Mouse (Mus musculus): ENCODE results near the gene Alg9. TPM values are rescaled to one million over a fixed set of nuclear protein-coding genes. Genes with fewer than 3 reads are reported as not detected.
A peak's percentile ranks its signal among the peaks of the same experiment; 100 is the strongest.

Gene Alg9
- polyA plus RNA-seq (2014; fragmentation: Nextera tagmentation; extraction: Ambion mirVana) = 34.2 and 37.3 TPM in 2 replicates

DNA sequence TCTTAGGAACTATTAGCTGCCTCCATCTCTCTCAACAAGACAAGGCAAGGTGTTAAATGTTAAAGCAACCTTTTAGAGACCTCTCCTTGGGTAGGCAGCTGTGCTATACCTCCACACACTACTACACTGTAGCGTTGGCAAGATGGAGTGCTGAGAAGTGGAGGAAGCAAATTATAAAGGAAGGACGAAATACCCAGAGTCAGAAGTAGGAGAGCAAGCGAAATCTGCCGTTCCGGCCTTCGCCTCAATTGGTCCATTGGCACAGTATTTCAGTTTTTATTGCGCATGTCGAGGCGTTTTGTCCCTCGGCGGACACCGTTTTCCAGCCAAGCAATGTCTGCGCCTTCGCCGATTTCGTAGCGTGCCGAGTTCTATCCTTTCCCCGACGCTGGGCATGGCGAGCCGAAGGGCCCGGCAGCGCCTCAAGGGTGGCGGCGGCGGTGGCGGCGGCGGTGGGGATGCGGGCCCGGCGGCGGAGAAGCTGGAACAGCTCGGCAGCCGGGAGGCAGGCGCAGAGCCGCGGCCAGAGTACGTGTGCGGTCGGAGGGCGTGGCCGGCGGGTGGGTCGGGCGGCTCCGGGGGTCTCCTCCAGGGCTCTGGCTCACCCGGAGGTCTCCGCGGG is at the start of gene Alg9, which contains the start of gene 1110032A03Rik:
Gene Alg9 (plus strand): TSS at position 29 of the 622 bp plus-strand sequence.
Gene 1110032A03Rik (minus strand): TSS at position 530 of the 622 bp plus-strand sequence.
- under 1% methylated on average over 48 of the region's 51 CpGs for whole genome bisulfite sequencing (ENCODE audit: insufficient replicate concordance)
- Histone ChIP-seq H3K36me3 (ENCODE audit: control insufficient read depth, insufficient read depth, low read length) (peaks cover 4% of the 10 kb centered on the region; the same call in 1 of the 2 replicates), H3K27ac (ENCODE audit: low read depth, low read length) (peak within 1 kb of the TSS; percentile 65), H3K9me3 (replicated peaks; ENCODE audit: control insufficient read depth, low read length) (no peaks in the 10 kb centered on the region), H3K4me3 (ENCODE audit: low read depth, low read length) (peak within 1 kb of the TSS; percentile 84), H3K27me3 (ENCODE audit: control insufficient read depth, insufficient read depth, low read length) (no peaks in the 10 kb centered on the region), H3K9ac (ENCODE audit: low read depth, low read length) (peak within 1 kb of the TSS; percentile 90), H3K4me2 (peak within 1 kb of the TSS; percentile 79), H3K4me1 (ENCODE audit: control insufficient read depth, insufficient read depth, low read length) (no peaks in the 10 kb centered on the region)
- ATAC-seq (replicated peaks; ENCODE audit: insufficient number of reproducible peaks, low FRiP score, low TSS enrichment) = peak; percentile 63

DNA sequence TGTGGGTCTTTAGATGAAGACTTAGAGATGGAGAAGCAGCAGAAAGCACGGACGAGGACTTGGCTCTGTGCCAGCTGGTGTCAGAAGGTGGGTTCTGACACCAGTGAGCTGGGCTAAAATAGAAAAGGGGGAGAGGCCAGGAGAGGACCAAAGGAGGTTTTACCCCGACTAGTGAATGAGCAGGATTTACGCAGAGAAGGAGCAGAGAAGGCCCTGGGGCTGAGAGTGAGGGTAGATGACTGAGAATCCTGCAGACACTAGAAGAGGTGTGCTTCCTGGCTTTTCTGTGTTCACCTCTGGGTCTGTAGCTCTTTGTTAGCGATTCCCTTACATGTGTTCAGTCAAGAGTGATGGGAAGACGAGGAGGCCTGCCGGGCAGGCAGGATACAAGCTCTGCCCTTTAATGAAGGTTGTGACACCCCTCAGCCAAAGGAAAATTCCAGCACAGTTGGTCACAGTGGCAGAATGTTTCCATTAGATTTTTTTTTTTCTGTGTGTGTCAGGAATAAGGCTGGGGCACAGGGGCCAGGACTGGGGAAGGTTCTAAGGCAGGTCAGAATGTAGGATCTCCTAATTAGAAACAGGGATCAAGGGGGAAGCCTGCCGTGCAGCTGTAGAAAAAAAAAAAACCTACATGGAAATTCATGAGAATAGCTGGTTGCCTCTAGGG is 48.8 kb upstream of the Alg9 start:
- Histone ChIP-seq H3K4me1 (ENCODE audit: control insufficient read depth, insufficient read depth, low read length) (peaks cover 22% of the 10 kb centered on the region), H3K36me3 (ENCODE audit: control insufficient read depth, insufficient read depth, low read length) (no peaks in the 10 kb centered on the region), H3K4me2 (peak overlapping the region; percentile 96), H3K9me3 (replicated peaks; ENCODE audit: control insufficient read depth, low read length) (no peaks in the 10 kb centered on the region), H3K27me3 (ENCODE audit: control insufficient read depth, insufficient read depth, low read length) (no peaks in the 10 kb centered on the region), H3K9ac (ENCODE audit: low read depth, low read length) (no peak overlapping the region), H3K27ac (ENCODE audit: low read depth, low read length) (0 out of 2 replicates have a peak overlapping the region, but pooled peaks have one; percentile 4), H3K4me3 (ENCODE audit: low read depth, low read length) (no peak overlapping the region)
- no peak for ATAC-seq (replicated peaks; ENCODE audit: insufficient number of reproducible peaks, low FRiP score, low TSS enrichment)
- WGBS (ENCODE audit: insufficient replicate concordance) = 47% methylated on average over 8 of the region's 8 CpGs

DNA sequence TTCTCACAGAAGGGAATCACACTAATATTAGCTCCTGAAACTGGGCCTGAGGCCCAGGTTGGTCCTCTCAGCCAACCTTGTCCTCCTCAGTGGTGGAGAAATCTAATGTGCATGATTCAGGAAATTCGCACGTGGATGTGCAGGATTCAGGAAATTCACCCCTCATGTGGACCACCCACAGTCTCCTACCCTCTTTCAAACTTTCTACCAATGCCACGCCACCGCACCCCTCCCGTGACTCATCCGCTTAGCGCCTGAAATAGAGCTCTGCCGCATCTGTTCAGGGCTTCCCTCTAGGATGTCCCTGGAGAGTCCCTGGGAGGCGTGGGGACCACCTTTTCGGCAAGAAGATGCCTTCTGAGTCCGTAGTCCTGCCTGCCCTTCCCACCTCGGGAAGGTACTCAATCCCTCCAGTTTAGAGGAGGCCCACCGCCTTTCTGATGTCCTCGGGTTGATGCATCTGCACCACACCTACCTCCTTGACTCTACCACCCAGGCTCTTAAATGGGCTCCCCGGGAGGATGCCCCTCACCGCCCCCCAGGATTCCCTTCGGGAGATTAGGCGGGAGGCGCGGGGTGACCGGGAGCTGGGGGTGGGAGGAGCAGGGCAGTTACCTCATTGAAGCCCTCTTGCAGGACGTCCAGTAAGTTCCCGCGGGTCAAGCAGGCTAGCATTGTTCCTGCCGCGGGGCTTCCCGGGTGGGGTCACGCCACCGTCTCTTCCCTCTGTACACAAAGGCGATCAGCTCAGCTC is 47.5 kb upstream of the Alg9 start:
- H3K4me2 ChIP-seq = peak overlapping the region; percentile 96
- H3K27ac ChIP-seq (ENCODE audit: low read depth, low read length) = peak overlapping the region; percentile 59
- H3K9ac ChIP-seq (ENCODE audit: low read depth, low read length) = peak overlapping the region; percentile 72
- no peaks in the 10 kb centered on the region for H3K36me3 ChIP-seq (ENCODE audit: control insufficient read depth, insufficient read depth, low read length)
- no peaks in the 10 kb centered on the region for H3K27me3 ChIP-seq (ENCODE audit: control insufficient read depth, insufficient read depth, low read length)
- peak; percentile 11; the same call in 1 of the 2 replicates for ATAC-seq (replicated peaks; ENCODE audit: insufficient number of reproducible peaks, low FRiP score, low TSS enrichment)
- H3K4me3 ChIP-seq (ENCODE audit: low read depth, low read length) = peak overlapping the region; percentile 69
- peaks cover 22% of the 10 kb centered on the region for H3K4me1 ChIP-seq (ENCODE audit: control insufficient read depth, insufficient read depth, low read length)
- H3K9me3 ChIP-seq (replicated peaks; ENCODE audit: control insufficient read depth, low read length) = no peaks in the 10 kb centered on the region
- 5% methylated on average over 30 of the region's 30 CpGs for WGBS (ENCODE audit: insufficient replicate concordance)

- no peaks in the 10 kb centered on the region for H3K36me3 ChIP-seq (ENCODE audit: control insufficient read depth, insufficient read depth, low read length)
- peak; percentile 81 for ATAC-seq (replicated peaks; ENCODE audit: insufficient number of reproducible peaks, low FRiP score, low TSS enrichment)
- no peaks in the 10 kb centered on the region for H3K9me3 ChIP-seq (replicated peaks; ENCODE audit: control insufficient read depth, low read length)
- under 1% methylated on average over 45 of the region's 45 CpGs for WGBS (ENCODE audit: insufficient replicate concordance)
- peak overlapping the region; percentile 69 for H3K4me3 ChIP-seq (ENCODE audit: low read depth, low read length)
- peak overlapping the region; percentile 96 for H3K4me2 ChIP-seq
- peaks cover 16% of the 10 kb centered on the region for H3K4me1 ChIP-seq (ENCODE audit: control insufficient read depth, insufficient read depth, low read length)
- peak overlapping the region; percentile 72 for H3K9ac ChIP-seq (ENCODE audit: low read depth, low read length)
- H3K27ac ChIP-seq (ENCODE audit: low read depth, low read length) = no peak overlapping the region
- no peaks in the 10 kb centered on the region for H3K27me3 ChIP-seq (ENCODE audit: control insufficient read depth, insufficient read depth, low read length)
Measured at GRCm38 (mm10) chr9:50727925-50728651, 46.7 kb upstream of the Alg9 start.

- no peak overlapping the region for H3K4me2 ChIP-seq
- H3K4me1 ChIP-seq (ENCODE audit: control insufficient read depth, insufficient read depth, low read length) = peaks cover 9% of the 10 kb centered on the region
- no peak overlapping the region for H3K4me3 ChIP-seq (ENCODE audit: low read depth, low read length)
- H3K27ac ChIP-seq (ENCODE audit: low read depth, low read length) = no peak overlapping the region
- H3K36me3 ChIP-seq (ENCODE audit: control insufficient read depth, insufficient read depth, low read length) = no peaks in the 10 kb centered on the region
- H3K27me3 ChIP-seq (ENCODE audit: control insufficient read depth, insufficient read depth, low read length) = no peaks in the 10 kb centered on the region
- no peaks in the 10 kb centered on the region for H3K9me3 ChIP-seq (replicated peaks; ENCODE audit: control insufficient read depth, low read length)
- no peak for ATAC-seq (replicated peaks; ENCODE audit: insufficient number of reproducible peaks, low FRiP score, low TSS enrichment)
- no peak overlapping the region for H3K9ac ChIP-seq (ENCODE audit: low read depth, low read length)
- 32% methylated on average over 4 of the region's 4 CpGs for WGBS (ENCODE audit: insufficient replicate concordance)
Measured at GRCm38 (mm10) chr9:50729600-50729999, 45.2 kb upstream of the Alg9 start.

GRCm38 (mm10) chr9:50732560-50732959 is 42.3 kb upstream of the Alg9 start:
- Histone ChIP-seq H3K4me2 (no peak overlapping the region), H3K9me3 (replicated peaks; ENCODE audit: control insufficient read depth, low read length) (no peaks in the 10 kb centered on the region), H3K9ac (ENCODE audit: low read depth, low read length) (no peak overlapping the region; the same call in 1 of the 2 replicates), H3K4me1 (ENCODE audit: control insufficient read depth, insufficient read depth, low read length) (peaks cover under 1% of the 10 kb centered on the region; the same call in 1 of the 2 replicates), H3K36me3 (ENCODE audit: control insufficient read depth, insufficient read depth, low read length) (no peaks in the 10 kb centered on the region), H3K4me3 (ENCODE audit: low read depth, low read length) (no peak overlapping the region), H3K27ac (ENCODE audit: low read depth, low read length) (no peak overlapping the region), H3K27me3 (ENCODE audit: control insufficient read depth, insufficient read depth, low read length) (no peaks in the 10 kb centered on the region)
- ATAC-seq (replicated peaks; ENCODE audit: insufficient number of reproducible peaks, low FRiP score, low TSS enrichment) = no peak
- WGBS (ENCODE audit: insufficient replicate concordance) = 23% methylated on average over 4 of the region's 4 CpGs

DNA sequence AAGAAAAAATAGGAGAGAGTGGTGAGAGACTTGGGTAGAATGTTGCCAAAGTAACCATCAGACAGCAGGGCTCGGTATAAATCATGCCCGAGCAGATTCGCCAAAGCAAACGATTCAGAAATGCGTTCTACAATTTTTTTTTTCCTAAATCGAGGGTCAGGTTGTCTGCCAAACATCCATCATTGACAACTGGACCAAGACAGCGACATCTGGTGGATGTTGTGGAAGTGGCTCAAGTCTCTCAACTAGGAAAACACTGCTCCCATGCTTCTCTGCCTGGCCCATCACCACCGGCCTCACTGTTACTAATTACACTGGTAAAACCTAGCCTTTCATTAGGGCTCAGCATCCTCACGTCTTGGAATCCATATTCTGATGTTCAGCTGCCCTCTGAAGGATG is 39.8 kb upstream of the Alg9 start:
- Histone ChIP-seq H3K9ac (ENCODE audit: low read depth, low read length) (no peak overlapping the region), H3K36me3 (ENCODE audit: control insufficient read depth, insufficient read depth, low read length) (no peaks in the 10 kb centered on the region), H3K4me2 (peak overlapping the region; percentile 25; the same call in 1 of the 2 replicates), H3K4me3 (ENCODE audit: low read depth, low read length) (no peak overlapping the region), H3K9me3 (replicated peaks; ENCODE audit: control insufficient read depth, low read length) (no peaks in the 10 kb centered on the region), H3K27ac (ENCODE audit: low read depth, low read length) (no peak overlapping the region), H3K4me1 (ENCODE audit: control insufficient read depth, insufficient read depth, low read length) (no peaks in the 10 kb centered on the region), H3K27me3 (ENCODE audit: control insufficient read depth, insufficient read depth, low read length) (no peaks in the 10 kb centered on the region)
- ATAC-seq (replicated peaks; ENCODE audit: insufficient number of reproducible peaks, low FRiP score, low TSS enrichment) = no peak
- WGBS (ENCODE audit: insufficient replicate concordance) = 4% methylated on average over 9 of the region's 9 CpGs

All from heart, embryonic 11.5 days (tissue).